Mouse (Mus musculus) forebrain, postnatal 0 days (tissue): ENCODE results near the gene Coq10a. TPM values are rescaled to one million over a fixed set of nuclear protein-coding genes. Genes with fewer than 3 reads are reported as not detected.
A peak's percentile ranks its signal among the peaks of the same experiment; 100 is the strongest.
"Not testable (repeated sequence)": the region's sequence is repeated elsewhere in the genome, so short reads cannot be mapped to it uniquely, and the experiment has no call there.

Experiments used
- ATAC-seq: fragments of 200-750 bp; cut with Nextera tagmentation; 2 replicates; pipeline ENCODE4 v1.8.0; 2017; ENCODE audit warnings: mild to moderate bottlenecking, moderate library complexity
- DNase-seq: peaks from one replicate; pipeline ENCODE4 v3.0.0-alpha.2; 2015
- H3K27ac ChIP-seq: fragments of 300-500 bp; sonication (generic); 2 replicates; pipeline ENCODE4 v1.5.1; 2014; ENCODE audit warnings: low read depth, mild to moderate bottlenecking, antibody characterized with exemption, low read length, moderate library complexity, mixed read lengths
- H3K27me3 ChIP-seq: fragments of 300-500 bp; sonication (generic); 2 replicates; pipeline ENCODE4 v1.6.1; 2014; ENCODE audit warnings: mild to moderate bottlenecking, low read length, mixed read lengths; ENCODE audit not compliant: insufficient read depth
- H3K36me3 ChIP-seq: fragments of 300-500 bp; sonication (generic); 2 replicates; pipeline ENCODE4 v1.6.1; 2014; ENCODE audit warnings: mild to moderate bottlenecking, moderate library complexity; ENCODE audit not compliant: insufficient read depth
- H3K4me1 ChIP-seq: fragments of 300-500 bp; sonication (generic); 2 replicates; pipeline ENCODE4 v1.6.1; 2014; ENCODE audit warnings: antibody characterized with exemption; ENCODE audit not compliant: insufficient read depth
- H3K4me2 ChIP-seq: fragments of 300-500 bp; sonication (generic); 2 replicates; pipeline ENCODE4 v1.6.1; 2014; ENCODE audit warnings: low read depth, mild to moderate bottlenecking, moderate library complexity
- H3K4me3 ChIP-seq: fragments of 300-500 bp; sonication (generic); 2 replicates; pipeline ENCODE4 v1.5.1; 2014; ENCODE audit warnings: low read depth, low read length, mixed read lengths
- H3K9ac ChIP-seq: fragments of 300-500 bp; sonication (generic); 2 replicates; pipeline ENCODE4 v1.6.1; 2014; ENCODE audit warnings: mild to moderate bottlenecking
- H3K9me3 ChIP-seq: fragments of 300-500 bp; sonication (generic); 2 replicates; pipeline ENCODE4 v1.6.1; 2016; ENCODE audit warnings: low read length
- CTCF ChIP-seq: sonication (generic); IDR thresholded peaks from 2 replicates; pipeline ENCODE4 v1.5.1; 2016; ENCODE audit warnings: antibody characterized with exemption, control low read depth, low read depth
- WGBS: fragments of 180-500 bp; shearing (Covaris S2); extraction: QIAGEN DNeasy Blood & Tissue Kit; methylation state at CpG from one replicate; pipeline ENCODE4 v1.1.7; 2014; 5-methylcytosine and 5-hydroxymethylcytosine counted together
- polyA plus RNA-seq: library from polyadenylated mRNA; unstranded; fragments of >200 nt; fragmentation: Nextera tagmentation; extraction: Ambion mirVana; gene quantifications from 2 replicates; pipeline ENCODE4 v1.2.1, GENCODE M21; 2015
- total RNA-seq: library from RNA; depleted of rRNA; stranded (reverse); fragments of >200 nt; gene quantifications from 2 replicates; pipeline ENCODE4 v1.2.3, GENCODE M21; 2014

The Coq10a gene
- total and polyA plus RNA-seq, 2 experiments from 2014 or later, result 41.6 to 48.2 TPM

DNA sequence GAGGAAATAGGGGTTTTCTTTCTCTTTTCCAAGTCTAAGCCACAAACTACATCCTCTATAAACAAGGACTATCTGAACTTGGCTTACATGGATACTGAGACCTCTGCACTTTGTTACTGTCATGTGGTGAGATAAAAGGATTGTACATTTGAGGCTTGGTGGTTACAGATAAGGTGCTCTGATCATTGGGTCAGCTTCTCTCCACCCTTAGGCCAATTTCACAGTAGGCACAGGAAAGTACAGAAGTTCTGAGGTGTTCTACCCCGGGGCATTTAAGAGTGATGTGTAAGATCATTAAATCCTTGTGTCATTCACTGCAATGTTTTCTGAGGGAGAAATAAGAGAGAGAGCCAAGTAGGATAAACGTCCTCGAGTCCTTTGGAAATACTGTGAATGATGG, 32.2 kb downstream of the Coq10a start:
- 85% methylated on average over 3 of the region's 3 CpGs for WGBS
- ATAC-seq (no peak), DNase-seq (no peak)
- no peak overlapping the region for H3K4me3 ChIP-seq
- H3K4me2 ChIP-seq, result peak overlapping the region; percentile 62; the same call in 1 of the 2 replicates
- no peaks in the 10 kb centered on the region for H3K27me3 ChIP-seq
- no peak for TF ChIP-seq CTCF
- H3K27ac ChIP-seq, result no peak overlapping the region
- no peak overlapping the region for H3K9ac ChIP-seq
- peaks cover 13% of the 10 kb centered on the region for H3K4me1 ChIP-seq
- H3K36me3 ChIP-seq, result no peaks in the 10 kb centered on the region
- no peaks in the 10 kb centered on the region for H3K9me3 ChIP-seq

DNA sequence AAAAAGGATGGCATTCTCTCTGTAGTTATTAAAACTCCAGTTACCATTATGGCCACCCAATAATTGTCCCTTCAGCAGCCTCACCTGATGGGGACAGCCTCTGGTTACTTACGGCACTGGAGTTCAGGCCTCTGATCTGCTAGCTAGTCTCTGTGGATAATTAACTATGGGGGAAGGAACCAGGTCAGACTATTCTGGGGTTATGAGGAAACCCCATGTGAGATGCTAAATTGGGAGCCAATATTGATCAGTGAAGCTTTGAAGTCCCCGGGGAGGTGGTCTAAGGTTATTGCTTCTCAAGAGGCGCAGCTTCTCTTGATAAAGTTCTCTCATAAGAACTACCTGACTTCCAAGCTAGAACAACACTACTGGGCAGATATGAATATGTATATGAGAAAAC, 32.6 kb downstream of the Coq10a start:
- TF ChIP-seq CTCF, result no peak
- H3K9me3 ChIP-seq, result no peaks in the 10 kb centered on the region
- no peaks in the 10 kb centered on the region for H3K27me3 ChIP-seq
- DNase-seq (no peak), ATAC-seq (no peak)
- H3K27ac ChIP-seq, result no peak overlapping the region
- peaks cover 13% of the 10 kb centered on the region for H3K4me1 ChIP-seq
- H3K4me3 ChIP-seq, result no peak overlapping the region
- H3K36me3 ChIP-seq, result no peaks in the 10 kb centered on the region
- H3K4me2 ChIP-seq, result no peak overlapping the region
- 97% methylated on average over 3 of the region's 3 CpGs for WGBS
- no peak overlapping the region for H3K9ac ChIP-seq

DNA sequence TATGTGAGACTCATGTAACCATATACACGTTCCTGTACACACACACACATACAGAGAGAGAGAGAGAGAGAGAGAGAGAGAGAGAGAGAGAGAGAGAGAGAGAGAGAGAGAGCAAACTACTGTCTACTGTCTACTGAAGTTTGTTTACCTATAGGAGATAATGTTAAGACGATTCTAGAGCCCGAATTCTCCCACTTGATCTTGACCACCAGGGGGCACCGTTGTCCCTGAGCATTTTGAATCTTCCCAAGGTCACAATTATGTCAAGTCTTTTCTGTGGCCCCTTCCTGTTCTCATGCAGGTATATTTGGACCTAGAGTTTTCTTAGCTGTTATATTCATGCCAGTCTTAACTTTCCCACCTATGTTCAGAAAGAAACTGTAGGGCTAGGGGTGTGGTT, 33.2 kb downstream of the Coq10a start:
- no peaks in the 10 kb centered on the region for H3K9me3 ChIP-seq
- H3K4me1 ChIP-seq, result peaks cover 13% of the 10 kb centered on the region
- no peaks in the 10 kb centered on the region for H3K27me3 ChIP-seq
- no peak overlapping the region for H3K4me2 ChIP-seq
- ATAC-seq (no peak), DNase-seq (peak; percentile 69)
- 3% methylated on average over 4 of the region's 4 CpGs for WGBS
- no peaks in the 10 kb centered on the region for H3K36me3 ChIP-seq
- TF ChIP-seq CTCF, result peak; percentile 73
- no peak overlapping the region for H3K4me3 ChIP-seq
- no peak overlapping the region for H3K9ac ChIP-seq
- no peak overlapping the region for H3K27ac ChIP-seq

DNA sequence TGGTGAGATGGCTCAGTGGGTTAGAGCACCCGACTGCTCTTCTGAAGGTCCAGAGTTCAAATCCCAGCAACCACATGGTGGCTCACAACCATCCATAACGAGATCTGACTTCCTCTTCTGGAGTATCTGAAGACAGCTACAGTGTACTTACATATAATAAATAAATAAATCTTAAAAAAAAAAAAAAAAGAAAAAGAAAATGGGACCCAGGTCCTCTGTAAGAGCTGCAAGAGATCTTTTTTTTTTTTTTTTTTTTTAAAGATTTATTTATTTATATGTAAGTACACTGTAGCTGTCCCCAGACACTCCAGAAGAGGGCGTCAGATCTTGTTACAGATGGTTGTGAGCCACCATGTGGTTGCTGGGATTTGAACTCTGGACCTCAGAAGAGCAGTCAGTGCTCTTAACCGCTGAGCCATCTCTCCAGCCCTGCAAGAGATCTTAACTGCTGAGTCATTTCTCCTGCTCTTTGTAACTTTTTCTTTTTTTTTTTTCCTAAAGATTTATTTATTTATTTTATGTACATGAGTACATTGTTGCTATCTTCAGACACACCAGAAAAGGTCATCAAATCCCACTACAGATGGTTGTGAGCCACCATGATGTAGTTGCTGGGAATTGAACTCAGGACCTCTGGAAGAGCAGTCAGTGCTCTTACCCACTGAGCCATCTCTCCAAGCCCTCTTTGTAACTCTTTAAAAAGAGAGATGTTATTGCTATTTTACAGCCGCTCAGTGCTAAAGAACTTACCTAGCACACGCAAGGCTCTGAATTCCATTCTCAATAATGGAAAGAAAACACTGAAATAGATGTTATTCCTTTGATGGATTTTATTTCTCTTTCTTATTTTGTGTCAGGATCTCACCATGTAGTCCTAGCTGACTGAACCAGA, 36.2 kb downstream of the Coq10a start:
- not testable (repeated sequence) for H3K4me1 ChIP-seq, H3K27ac ChIP-seq, H3K27me3 ChIP-seq, H3K4me3 ChIP-seq, H3K36me3 ChIP-seq, ATAC-seq, H3K9ac ChIP-seq, H3K4me2 ChIP-seq, DNase-seq, H3K9me3 ChIP-seq
- 71% methylated on average over 6 of the region's 6 CpGs for WGBS

DNA sequence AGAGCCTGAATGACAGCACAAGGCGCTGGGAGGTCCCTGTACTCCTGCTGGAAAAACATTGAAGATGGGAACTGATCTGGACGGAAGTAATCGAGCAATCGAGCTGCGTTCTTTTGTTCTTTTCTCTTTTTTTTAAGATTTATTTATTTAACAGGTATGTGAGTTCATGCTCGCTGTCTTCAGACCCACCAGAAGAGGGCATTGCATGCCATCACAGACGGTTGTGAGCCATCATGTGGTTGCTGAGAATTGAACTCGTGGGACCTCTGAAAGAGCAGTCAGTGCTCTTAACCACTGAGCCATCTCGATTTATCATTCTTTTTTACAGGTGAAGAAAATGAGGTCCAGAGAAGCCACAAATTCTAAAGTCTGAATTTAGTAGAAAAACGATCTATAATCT, 41.2 kb downstream of the Coq10a start:
- Histone ChIP-seq H3K4me2 (no peak overlapping the region), H3K27me3 (no peaks in the 10 kb centered on the region)

DNA sequence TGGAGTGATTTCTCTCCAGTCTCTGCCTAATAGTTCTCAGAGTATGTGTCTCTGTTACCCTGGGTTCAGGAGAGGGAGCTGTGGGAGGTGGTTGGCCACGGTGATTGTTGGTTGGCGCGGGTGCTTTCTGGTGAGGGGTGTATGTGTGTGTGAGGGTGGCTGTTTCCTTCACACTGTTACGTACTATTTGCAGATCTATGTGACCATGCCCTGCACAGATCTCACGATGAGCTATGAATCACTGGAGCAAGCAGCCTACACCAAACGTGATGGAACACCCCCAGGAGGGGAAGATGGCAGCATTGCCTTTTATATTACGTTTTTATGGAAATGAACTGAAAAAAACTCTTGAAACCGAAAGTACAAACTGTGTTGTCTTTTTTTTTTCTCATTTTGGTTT, 42.0 kb downstream of the Coq10a start:
- TF ChIP-seq CTCF, result no peak
- DNase-seq (no peak), ATAC-seq (no peak)
- Histone ChIP-seq H3K4me3 (no peak overlapping the region), H3K4me2 (no peak overlapping the region), H3K27me3 (no peaks in the 10 kb centered on the region), H3K9ac (no peak overlapping the region), H3K27ac (no peak overlapping the region), H3K4me1 (peaks cover 8% of the 10 kb centered on the region), H3K36me3 (peaks cover 20% of the 10 kb centered on the region), H3K9me3 (no peaks in the 10 kb centered on the region)
- 94% methylated on average over 8 of the region's 8 CpGs for whole genome bisulfite sequencing

More for the DNA sequence above, 41.2 kb downstream of the Coq10a start:
- Histone ChIP-seq H3K4me1 (peaks cover 6% of the 10 kb centered on the region), H3K36me3 (peaks cover 20% of the 10 kb centered on the region), H3K27ac (no peak overlapping the region), H3K4me3 (no peak overlapping the region), H3K9me3 (no peaks in the 10 kb centered on the region), H3K9ac (no peak overlapping the region)
- DNase-seq (no peak), ATAC-seq (no peak)
- TF ChIP-seq CTCF, result peak; percentile 37
- 82% methylated on average over 10 of the region's 10 CpGs for WGBS

DNA sequence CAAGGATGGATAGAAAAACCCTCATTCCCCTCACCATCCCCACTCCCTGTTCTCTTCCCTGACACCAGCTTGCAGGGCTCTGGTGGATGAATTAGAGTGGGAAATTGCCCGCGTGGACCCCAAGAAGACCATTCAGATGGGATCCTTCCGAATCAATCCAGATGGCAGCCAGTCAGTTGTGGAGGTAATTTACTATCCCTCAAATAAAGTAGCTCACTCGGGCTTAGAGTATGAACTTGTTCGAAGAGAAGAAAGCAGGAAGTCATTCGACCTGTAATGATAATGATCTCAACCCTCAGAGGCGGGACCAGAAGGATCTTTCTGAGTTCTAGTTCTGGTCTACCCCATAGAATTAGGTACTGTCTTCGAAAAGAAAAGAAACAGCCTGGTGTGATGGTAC, 45.3 kb downstream of the Coq10a start:
- Histone ChIP-seq H3K36me3 (peaks cover 35% of the 10 kb centered on the region), H3K9me3 (no peaks in the 10 kb centered on the region), H3K27me3 (no peaks in the 10 kb centered on the region), H3K4me2 (peak overlapping the region; percentile 84), H3K4me3 (peak overlapping the region; percentile 84), H3K4me1 (peaks cover 12% of the 10 kb centered on the region), H3K9ac (peak overlapping the region; percentile 100), H3K27ac (peak overlapping the region; percentile 97)
- ATAC-seq (no peak), DNase-seq (no peak)
- 87% methylated on average over 8 of the region's 8 CpGs for WGBS
- no peak for TF ChIP-seq CTCF
